Mouse (Mus musculus) macrophage (primary cell): ENCODE results near the gene Ascl4. TPM values are rescaled to one million over a fixed set of nuclear protein-coding genes. Genes with fewer than 3 reads are reported as not detected.

Experiments used
- polyA plus RNA-seq: library from polyadenylated mRNA; stranded (reverse); fragments of 250-400 nt; gene quantifications from 3 replicates; pipeline ENCODE4 v1.2.4, GENCODE M21; 2018; ENCODE audit warnings: inconsistent platforms

Gene Ascl4
- polyA plus RNA-seq, 1 experiment from 2014 or later = not detected

Other genes with a start within 250 kb of the Ascl4 start
- 15.8 to 40.9 TPM (median 22.5 TPM) in 3 replicates for gene Pwp1, start 98.2 kb upstream of the Ascl4 start, polyA plus RNA-seq
- 11.4 to 15.1 TPM (median 12.8 TPM) in 3 replicates for gene Prdm4, start 10.5 kb upstream of the Ascl4 start, polyA plus RNA-seq
- gene Rtcb, start 30.1 kb downstream of the Ascl4 start, polyA plus RNA-seq = 60.2 to 84.5 TPM (median 63.0 TPM) in 3 replicates
- gene Bpifc, start 84.2 kb downstream of the Ascl4 start, polyA plus RNA-seq = 0.07 TPM in 1 of 3 replicates, not detected in the others
- 13.1 to 21.3 TPM (median 16.4 TPM) in 3 replicates for gene Fbxo7, start 94.3 kb downstream of the Ascl4 start, polyA plus RNA-seq